Mouse (Mus musculus) kidney, adult 2 months (tissue): Measurements from ENCODE around the gene Gadd45g.

Source experiments
- CTCF ChIP-seq: fragments of 200-500 bp; conservative IDR thresholded peaks from 2 replicates; pipeline ENCODE4 v1.5.1; 2011; ENCODE audit warnings: low read depth, mild to moderate bottlenecking, control low read depth, low read length, moderate library complexity, mixed read lengths; ENCODE audit not compliant: insufficient read depth, insufficient read length
- POLR2A ChIP-seq: fragments of 200-500 bp; IDR thresholded peaks from one replicate; pipeline ENCODE4 v1.6.1; 2011; ENCODE audit warnings: low read depth, low read length, control low read depth

- TF ChIP-seq CTCF (no peak), POLR2A (no peak)
Observed at GRCm38 (mm10) chr13:51842773-51843172, 3.7 kb upstream of the Gadd45g start.
